Mouse (Mus musculus): ENCODE results near the gene Cry2.

DNA sequence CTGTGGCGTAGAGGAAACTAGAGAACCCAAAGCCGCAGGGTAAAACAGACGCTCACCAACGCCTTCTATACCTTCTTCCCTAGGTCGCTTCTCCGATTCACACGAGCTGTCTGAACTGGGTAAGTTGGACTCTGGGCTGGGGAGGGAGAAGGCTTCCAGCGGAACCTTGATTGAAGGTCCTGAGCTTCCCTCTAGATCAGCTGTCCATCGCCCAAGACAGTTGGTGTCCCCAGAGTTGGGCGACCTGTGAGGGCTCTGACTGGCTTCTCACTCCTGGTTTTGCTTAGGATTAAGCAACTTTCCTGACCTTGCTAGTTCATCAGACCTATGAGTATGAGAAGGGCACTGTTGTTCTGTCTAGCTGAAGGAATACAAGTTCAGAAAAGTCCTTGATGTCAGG lies 58.1 kb downstream of the Cry2 start:
- TF ChIP-seq CTCF (IDR thresholded peaks at IDR 0.05; ENCODE audit: extremely low read depth, insufficient read depth, insufficient read length, insufficient replicate concordance) (no peak), POLR2A (IDR thresholded peaks at IDR 0.05; ENCODE audit: low read depth, low read length) (no peak)

All from spleen, adult 2 months (tissue).